Mouse (Mus musculus): ENCODE results near the gene Fxyd2.

- TF ChIP-seq EP300 (IDR thresholded peaks at IDR 0.05; ENCODE audit: low read depth) = no peak
- TF ChIP-seq CTCF (IDR thresholded peaks at IDR 0.05; ENCODE audit: low read depth) = no peak
These were observed 27.0 kb downstream of the Fxyd2 start, which contains the start of gene Dscaml1 for GRCm38 (mm10) chr9:45426456-45426855.
